Mouse (Mus musculus): ENCODE results near the gene Ubl5.

GRCm38 (mm10) chr9:20681546-20682388 is 39.1 kb downstream of the Ubl5 start:
- TF ChIP-seq CTCF (IDR thresholded peaks at IDR 0.05; ENCODE audit: low read depth, low read length) (no peak), POLR2A (IDR thresholded peaks at IDR 0.05; ENCODE audit: borderline replicate concordance, low read depth, low read length) (no peak)
